Mouse (Mus musculus): ENCODE data around the gene Atrip.

GRCm38 (mm10) chr9:109008994-109009635 is 64.8 kb downstream of the Atrip start:
- TF ChIP-seq CTCF (IDR thresholded peaks at IDR 0.05; ENCODE audit: borderline replicate concordance, control insufficient read depth, extremely low read depth, insufficient read depth, low read length, poor library complexity) = no peak
- TF ChIP-seq POLR2A (IDR thresholded peaks at IDR 0.05; ENCODE audit: control insufficient read depth, extremely low read depth, insufficient read depth, low read length, poor library complexity) = no peak

All from thymus, adult 2 months (tissue).